Mouse (Mus musculus) neural tube, embryonic 11.5 days (tissue): ENCODE measurements around the gene Itga3. TPM values are rescaled to one million over a fixed set of nuclear protein-coding genes. Genes with fewer than 3 reads are reported as not detected.

Experiments
- ATAC-seq: fragments of 200-750 bp; cut with Nextera tagmentation; 2 replicates; pipeline ENCODE4 v1.8.0; 2017; ENCODE audit warnings: moderate number of reproducible peaks, mild to moderate bottlenecking, moderate TSS enrichment, moderate library complexity; ENCODE audit not compliant: insufficient read depth, low FRiP score, low TSS enrichment
- DNase-seq: peaks from one replicate; pipeline ENCODE4 v3.0.0-alpha.2; 2015; ENCODE audit warnings: low spot score
- H3K27ac ChIP-seq: fragments of 300-500 bp; sonication (generic); 2 replicates; pipeline ENCODE4 v1.5.1; 2014; ENCODE audit warnings: low read depth, mild to moderate bottlenecking, low read length
- H3K27me3 ChIP-seq: fragments of 300-500 bp; sonication (generic); 2 replicates; pipeline ENCODE4 v1.6.1; 2014; ENCODE audit warnings: mild to moderate bottlenecking, low read length, mixed read lengths; ENCODE audit not compliant: control insufficient read depth, insufficient read depth
- H3K36me3 ChIP-seq: fragments of 300-500 bp; sonication (generic); 2 replicates; pipeline ENCODE4 v1.6.1; 2014; ENCODE audit warnings: mild to moderate bottlenecking, low read length, moderate library complexity, mixed read lengths; ENCODE audit not compliant: control insufficient read depth, insufficient read depth
- H3K4me1 ChIP-seq: fragments of 300-500 bp; sonication (generic); 2 replicates; pipeline ENCODE4 v1.6.1; 2014; ENCODE audit warnings: low read length, mixed read lengths; ENCODE audit not compliant: control insufficient read depth, insufficient read depth
- H3K4me2 ChIP-seq: fragments of 300-500 bp; sonication (generic); 2 replicates; pipeline ENCODE4 v1.6.1; 2014; ENCODE audit warnings: low read depth, mild to moderate bottlenecking, moderate library complexity
- H3K4me3 ChIP-seq: fragments of 300-500 bp; sonication (generic); 2 replicates; pipeline ENCODE4 v1.5.1; 2014; ENCODE audit warnings: low read depth, low read length
- H3K9ac ChIP-seq: fragments of 300-500 bp; sonication (generic); 2 replicates; pipeline ENCODE4 v1.6.1; 2014; ENCODE audit warnings: mild to moderate bottlenecking, low read length
- H3K9me3 ChIP-seq: fragments of 300-500 bp; sonication (generic); 2 replicates; pipeline ENCODE4 v1.6.1; 2016; ENCODE audit warnings: low read length; ENCODE audit not compliant: control insufficient read depth
- WGBS: fragments of 180-500 bp; shearing (Covaris S2); extraction: QIAGEN DNeasy Blood & Tissue Kit; methylation state at CpG from one replicate; pipeline ENCODE4 v1.1.7; 2014; 5-methylcytosine and 5-hydroxymethylcytosine counted together
- polyA plus RNA-seq: library from polyadenylated mRNA; unstranded; fragments of >200 nt; fragmentation: Nextera tagmentation; extraction: Ambion mirVana; gene quantifications from 2 replicates; pipeline ENCODE4 v1.2.1, GENCODE M21; 2014

Itga3 gene
- polyA plus RNA-seq = 4.9 and 5.2 TPM in 2 replicates

GRCm38 (mm10) chr11:95076536-95077111 lies at the start of gene Itga3:
Itga3 (minus strand) TSS chr11:95076801.
- peak; percentile 78 for DNase-seq
- no peaks in the 10 kb centered on the region for H3K36me3 ChIP-seq
- H3K27ac ChIP-seq = no peak within 1 kb of the TSS
- under 1% methylated on average over 51 of the region's 51 CpGs for WGBS
- no peaks in the 10 kb centered on the region for H3K9me3 ChIP-seq
- peak within 1 kb of the TSS; percentile 19 for H3K9ac ChIP-seq
- ATAC-seq = peak; percentile 50
- peak within 1 kb of the TSS; percentile 53 for H3K4me3 ChIP-seq
- H3K27me3 ChIP-seq = peaks cover 33% of the 10 kb centered on the region
- H3K4me2 ChIP-seq = peak within 1 kb of the TSS; percentile 92
- H3K4me1 ChIP-seq = 0 out of 2 replicates have a peak, but pooled peaks cover 3% of the 10 kb centered on the region

- no peak overlapping the region for H3K9ac ChIP-seq
- DNase-seq = peak; percentile 26
- 13% methylated on average over 7 of the region's 7 CpGs for WGBS
These were observed 48.9 kb upstream of the Itga3 start for GRCm38 (mm10) chr11:95125366-95125948.

GRCm38 (mm10) chr11:95122100-95122489 lies 45.5 kb upstream of the Itga3 start:
- DNase-seq = no peak
- 21% methylated on average over 6 of the region's 6 CpGs for WGBS
- ATAC-seq = no peak
- H3K4me3 ChIP-seq = peak overlapping the region; percentile 16; the same call in 1 of the 2 replicates
- no peaks in the 10 kb centered on the region for H3K36me3 ChIP-seq
- H3K9me3 ChIP-seq = no peaks in the 10 kb centered on the region
- no peak overlapping the region for H3K27ac ChIP-seq
- H3K9ac ChIP-seq = no peak overlapping the region
- H3K4me1 ChIP-seq = peaks cover 4% of the 10 kb centered on the region; the same call in 1 of the 2 replicates
- H3K4me2 ChIP-seq = no peak overlapping the region
- H3K27me3 ChIP-seq = peaks cover 80% of the 10 kb centered on the region

More at GRCm38 (mm10) chr11:95125366-95125948, 48.9 kb upstream of the Itga3 start:
- no peak overlapping the region for H3K4me2 ChIP-seq
- no peak overlapping the region for H3K27ac ChIP-seq
- H3K27me3 ChIP-seq = peaks cover 58% of the 10 kb centered on the region
- no peaks in the 10 kb centered on the region; the same call in 1 of the 2 replicates for H3K4me1 ChIP-seq
- no peaks in the 10 kb centered on the region for H3K36me3 ChIP-seq
- no peaks in the 10 kb centered on the region for H3K9me3 ChIP-seq
- no peak overlapping the region for H3K4me3 ChIP-seq
- ATAC-seq = no peak

- 1% methylated on average over 46 of the region's 63 CpGs for WGBS
- Histone ChIP-seq H3K4me2 (peak overlapping the region; percentile 29), H3K27ac (no peak overlapping the region), H3K27me3 (peaks cover 78% of the 10 kb centered on the region), H3K9me3 (no peaks in the 10 kb centered on the region), H3K9ac (no peak overlapping the region), H3K4me1 (peaks cover 4% of the 10 kb centered on the region; the same call in 1 of the 2 replicates), H3K36me3 (no peaks in the 10 kb centered on the region), H3K4me3 (peak overlapping the region; percentile 16)
- ATAC-seq (no peak), DNase-seq (peak; percentile 49)
These were observed 44.8 kb upstream of the Itga3 start for GRCm38 (mm10) chr11:95121161-95122099.

GRCm38 (mm10) chr11:95120633-95121020 lies 44.0 kb upstream of the Itga3 start:
- H3K9ac ChIP-seq = no peak overlapping the region
- WGBS = under 1% methylated on average over 21 of the region's 21 CpGs

GRCm38 (mm10) chr11:95119990-95120632 lies 43.5 kb upstream of the Itga3 start, which contains the start of gene Dlx3:
Dlx3 (plus strand) TSS chr11:95120119.
- H3K9me3 ChIP-seq = no peaks in the 10 kb centered on the region
- ATAC-seq (0 out of 2 replicates have a peak, but pooled peaks have one; percentile 31), DNase-seq (peak; percentile 81)
- peaks cover 4% of the 10 kb centered on the region; the same call in 1 of the 2 replicates for H3K4me1 ChIP-seq
- under 1% methylated on average over 55 of the region's 55 CpGs for WGBS
- peaks cover 73% of the 10 kb centered on the region for H3K27me3 ChIP-seq
- no peak within 1 kb of the TSS; the same call in 1 of the 2 replicates for H3K9ac ChIP-seq
- H3K4me3 ChIP-seq = peak within 1 kb of the TSS; percentile 37
- H3K36me3 ChIP-seq = no peaks in the 10 kb centered on the region
- peak within 1 kb of the TSS; percentile 63 for H3K4me2 ChIP-seq
- H3K27ac ChIP-seq = no peak within 1 kb of the TSS

More at GRCm38 (mm10) chr11:95120633-95121020, 44.0 kb upstream of the Itga3 start:
- H3K36me3 ChIP-seq = no peaks in the 10 kb centered on the region
- peak overlapping the region; percentile 37 for H3K4me3 ChIP-seq
- DNase-seq (peak; percentile 28), ATAC-seq (no peak)
- H3K27me3 ChIP-seq = peaks cover 77% of the 10 kb centered on the region
- peaks cover 4% of the 10 kb centered on the region; the same call in 1 of the 2 replicates for H3K4me1 ChIP-seq
- H3K4me2 ChIP-seq = peak overlapping the region; percentile 63
- H3K9me3 ChIP-seq = no peaks in the 10 kb centered on the region
- H3K27ac ChIP-seq = no peak overlapping the region

- WGBS = 7% methylated on average over 8 of the region's 8 CpGs
- Histone ChIP-seq H3K4me2 (no peak overlapping the region), H3K36me3 (no peaks in the 10 kb centered on the region), H3K27me3 (peaks cover 57% of the 10 kb centered on the region), H3K4me1 (peaks cover 4% of the 10 kb centered on the region; the same call in 1 of the 2 replicates), H3K9ac (no peak overlapping the region), H3K9me3 (no peaks in the 10 kb centered on the region), H3K4me3 (no peak overlapping the region), H3K27ac (no peak overlapping the region)
- DNase-seq = peak; percentile 81
- no peak; the same call in 1 of the 2 replicates for ATAC-seq
These were observed 41.9 kb upstream of the Itga3 start for GRCm38 (mm10) chr11:95118505-95118904.

- no peak for ATAC-seq
- Histone ChIP-seq H3K4me1 (peaks cover 4% of the 10 kb centered on the region; the same call in 1 of the 2 replicates), H3K27me3 (peaks cover 43% of the 10 kb centered on the region), H3K9ac (no peak overlapping the region), H3K27ac (no peak overlapping the region), H3K9me3 (no peaks in the 10 kb centered on the region), H3K4me2 (no peak overlapping the region), H3K4me3 (no peak overlapping the region), H3K36me3 (no peaks in the 10 kb centered on the region)
- peak; percentile 83 for DNase-seq
- 2% methylated on average over 6 of the region's 6 CpGs for WGBS
These were observed 40.4 kb upstream of the Itga3 start for GRCm38 (mm10) chr11:95117030-95117429.
